Mouse (Mus musculus): ENCODE measurements around the gene Cabp2.
"Not testable (repeated sequence)": the region's sequence is repeated elsewhere in the genome, so short reads cannot be mapped to it uniquely, and the experiment has no call there.

GRCm38 (mm10) chr19:4037154-4037787, 44.1 kb upstream of the Cabp2 start:
- not testable (repeated sequence) for TF ChIP-seq CTCF (IDR thresholded peaks at IDR 0.05; ENCODE audit: low read depth, low read length); POLR2A (IDR thresholded peaks at IDR 0.05; ENCODE audit: insufficient read depth, low read length)
